Mouse (Mus musculus) liver, adult (tissue): ENCODE data around the gene Trak1.
A peak's percentile ranks its signal among the peaks of the same experiment; 100 is the strongest.

Experiments used
- GATA4 ChIP-seq: IDR thresholded peaks from 2 replicates; pipeline ENCODE4 v1.6.1; 2014; ENCODE audit warnings: mild to moderate bottlenecking, low read length; ENCODE audit not compliant: insufficient replicate concordance

Trak1 gene

GRCm38 (mm10) chr9:121329181-121329580, 31.9 kb downstream of the Trak1 start:
- no peak for TF ChIP-seq GATA4

GRCm38 (mm10) chr9:121330065-121330464, 32.8 kb downstream of the Trak1 start:
- TF ChIP-seq GATA4: no peak

GRCm38 (mm10) chr9:121331438-121331837, 34.1 kb downstream of the Trak1 start:
- TF ChIP-seq GATA4: peak; percentile 78; the same call in 1 of the 2 replicates

GRCm38 (mm10) chr9:121331878-121332630, 34.8 kb downstream of the Trak1 start:
- no peak for TF ChIP-seq GATA4

- no peak for TF ChIP-seq GATA4
Measured at GRCm38 (mm10) chr9:121333559-121333958, 36.3 kb downstream of the Trak1 start.

- no peak for TF ChIP-seq GATA4
Measured at GRCm38 (mm10) chr9:121334311-121334851, 37.1 kb downstream of the Trak1 start.

GRCm38 (mm10) chr9:121335568-121335967, 38.3 kb downstream of the Trak1 start:
- TF ChIP-seq GATA4: no peak

GRCm38 (mm10) chr9:121336324-121336946, 39.1 kb downstream of the Trak1 start:
- no peak for TF ChIP-seq GATA4

GRCm38 (mm10) chr9:121337216-121337937, 40.1 kb downstream of the Trak1 start:
- no peak for TF ChIP-seq GATA4

GRCm38 (mm10) chr9:121337938-121338289, 40.6 kb downstream of the Trak1 start:
- no peak for TF ChIP-seq GATA4

- TF ChIP-seq GATA4: no peak
Measured at GRCm38 (mm10) chr9:121341832-121342231, 44.5 kb downstream of the Trak1 start.

- no peak for TF ChIP-seq GATA4
Measured at GRCm38 (mm10) chr9:121342510-121343110, 45.3 kb downstream of the Trak1 start.

- TF ChIP-seq GATA4: no peak
Measured at GRCm38 (mm10) chr9:121343122-121343876, 46.0 kb downstream of the Trak1 start.

- no peak for TF ChIP-seq GATA4
Measured at GRCm38 (mm10) chr9:121344344-121344743, 47.0 kb downstream of the Trak1 start.
